Mouse (Mus musculus) frontal cortex, adult (tissue): ENCODE data around the gene Shisa2.

Experiments used
- ATAC-seq: cut with Nextera tagmentation; 2 replicates; pipeline ENCODE4 v1.9.2; 2017; ENCODE audit warnings: mild to moderate bottlenecking, moderate library complexity, mixed read lengths; ENCODE audit not compliant: low TSS enrichment

Gene Shisa2

DNA sequence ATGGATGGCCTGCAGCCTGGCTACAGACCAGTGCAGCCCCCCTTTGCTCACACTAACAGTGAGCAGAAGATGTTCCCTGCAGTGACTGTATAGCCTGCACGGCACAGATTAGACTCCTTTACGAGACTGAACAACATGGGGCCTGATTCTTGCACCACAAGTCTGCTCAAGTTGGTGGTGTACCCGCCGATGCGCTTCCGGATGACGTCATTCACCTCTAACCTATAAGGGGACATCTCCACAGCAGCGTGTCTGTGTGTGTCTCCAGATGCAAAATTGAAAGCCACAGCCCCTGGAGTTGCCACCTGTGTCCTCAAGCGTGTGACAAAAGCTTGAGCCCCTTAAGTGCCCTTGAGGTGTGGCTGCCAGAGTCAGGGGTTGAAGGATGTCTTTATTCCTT, 5.0 kb downstream of the Shisa2 start:
- no peak for ATAC-seq

DNA sequence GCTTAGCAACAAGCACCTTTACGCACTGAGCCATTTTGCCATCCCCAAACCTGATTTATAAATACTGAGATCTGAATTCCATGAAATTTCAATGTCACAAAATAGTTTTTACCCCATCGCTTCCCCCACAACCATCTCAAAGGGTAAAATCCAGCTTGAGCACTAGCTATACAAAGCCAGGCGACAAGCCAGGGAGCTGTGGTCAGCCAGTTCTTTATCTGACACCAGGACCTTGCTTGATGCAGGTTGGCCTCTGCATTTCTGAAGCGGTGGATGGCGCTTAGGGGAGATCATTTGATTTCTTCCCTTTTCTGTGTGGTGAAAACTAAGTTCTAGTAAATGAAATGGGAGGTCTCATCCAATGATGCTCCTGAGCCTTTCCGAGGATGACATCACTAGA, 7.0 kb downstream of the Shisa2 start:
- no peak for ATAC-seq

DNA sequence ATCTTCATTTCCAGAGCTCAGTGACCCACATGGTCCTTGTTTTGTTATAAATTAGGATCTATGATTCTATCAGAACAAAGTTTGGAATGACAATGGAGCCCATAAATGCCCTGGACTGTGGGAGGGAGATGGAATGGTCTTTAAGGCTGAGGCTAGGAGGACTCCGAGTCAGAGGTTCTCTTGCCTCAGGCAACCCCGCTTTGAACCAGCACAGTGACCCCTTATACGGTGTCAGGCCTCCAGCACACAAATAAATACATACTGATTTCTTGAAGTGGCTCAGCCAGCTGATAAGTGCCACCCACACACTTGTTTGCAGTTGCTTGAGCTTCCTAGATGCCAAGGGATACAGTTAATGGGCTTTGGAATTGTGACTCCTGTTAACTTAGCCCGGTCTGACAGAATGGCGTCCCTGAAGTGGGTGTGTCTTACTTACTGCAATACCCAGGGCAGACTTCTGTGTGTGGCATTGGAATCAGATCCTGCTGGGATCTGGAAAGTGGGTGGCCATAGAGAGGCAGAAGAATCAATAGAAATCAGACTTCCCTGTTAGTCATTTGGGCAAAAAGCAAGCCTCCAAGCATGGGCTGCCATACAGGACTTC, 8.3 kb downstream of the Shisa2 start:
- ATAC-seq = no peak

DNA sequence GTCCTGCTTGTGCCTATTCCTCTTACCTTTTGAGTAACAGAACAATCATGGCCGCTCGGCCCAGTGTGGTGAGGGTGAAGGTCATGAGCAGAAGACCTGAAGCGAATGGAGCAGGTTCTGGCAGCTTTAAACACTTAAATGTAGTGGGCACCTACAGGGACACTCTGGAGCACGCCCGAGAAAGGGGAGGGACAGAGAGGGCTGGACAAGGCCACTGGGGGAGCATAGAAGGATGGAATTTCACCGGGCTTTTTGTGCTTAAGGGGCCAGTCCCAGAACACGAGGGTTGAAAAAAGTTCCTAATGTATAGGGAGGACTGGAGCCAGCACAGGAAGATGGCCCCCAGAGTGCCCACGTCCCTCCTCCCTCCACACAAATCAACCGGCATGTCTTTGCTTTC, 8.9 kb downstream of the Shisa2 start:
- no peak for ATAC-seq

DNA sequence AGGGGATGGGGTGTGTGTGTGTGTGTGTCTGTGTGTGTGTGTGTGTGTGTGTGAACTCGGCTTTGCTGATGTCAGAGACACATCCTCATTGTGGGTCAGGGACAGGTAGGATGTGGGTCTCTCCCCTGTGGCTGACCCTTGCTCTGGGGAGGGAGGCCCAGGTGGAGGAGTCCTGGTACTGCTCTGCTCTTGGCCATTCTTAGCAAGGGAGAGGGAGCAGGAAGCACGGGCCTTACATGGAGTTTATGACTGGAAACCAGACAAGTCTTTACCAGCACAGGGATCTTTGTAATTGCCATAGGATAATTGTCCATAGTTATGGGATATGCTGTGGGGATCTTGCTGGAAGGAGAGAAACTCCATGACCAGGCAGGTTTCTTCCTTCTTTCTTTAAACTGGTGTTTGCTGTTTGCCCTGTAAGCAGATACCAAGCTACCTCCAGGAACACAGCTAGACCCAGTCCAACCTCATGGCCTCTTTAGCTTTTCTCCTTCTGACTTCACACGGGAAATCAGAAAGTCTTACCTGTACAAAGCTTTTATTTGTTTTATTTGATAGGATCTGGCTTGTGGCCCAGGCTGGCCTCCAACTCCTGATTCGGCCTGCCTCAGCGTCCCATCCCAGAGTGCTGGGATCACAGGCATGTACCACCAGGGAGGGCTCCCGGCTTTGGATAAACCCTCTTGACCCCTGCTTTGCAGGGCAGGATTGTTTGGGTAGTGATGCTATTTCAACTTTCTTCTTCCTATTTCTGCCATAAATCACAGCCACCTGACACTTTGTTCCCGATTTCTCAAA, 14.0 kb downstream of the Shisa2 start:
- no peak for ATAC-seq

DNA sequence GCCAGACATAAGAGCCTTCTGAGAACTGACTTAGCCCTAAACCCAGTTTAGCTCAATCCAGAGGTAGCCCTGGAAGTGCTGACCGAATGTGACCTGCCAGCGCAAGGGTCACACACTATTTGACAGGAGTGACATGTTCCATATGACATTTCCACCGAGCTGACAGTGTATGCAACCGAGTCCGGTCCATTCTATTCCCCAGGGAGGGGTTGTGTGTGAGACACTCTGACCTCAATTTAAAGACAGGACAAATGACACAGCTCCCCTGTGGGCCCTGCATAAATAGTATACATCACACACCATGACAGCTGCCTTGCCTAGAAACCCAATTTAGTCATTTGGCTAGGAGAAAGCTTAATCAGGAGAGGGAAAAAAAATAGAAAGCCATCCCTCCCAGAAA, 16.7 kb downstream of the Shisa2 start:
- peak; percentile 47; the same call in 1 of the 2 replicates for ATAC-seq

DNA sequence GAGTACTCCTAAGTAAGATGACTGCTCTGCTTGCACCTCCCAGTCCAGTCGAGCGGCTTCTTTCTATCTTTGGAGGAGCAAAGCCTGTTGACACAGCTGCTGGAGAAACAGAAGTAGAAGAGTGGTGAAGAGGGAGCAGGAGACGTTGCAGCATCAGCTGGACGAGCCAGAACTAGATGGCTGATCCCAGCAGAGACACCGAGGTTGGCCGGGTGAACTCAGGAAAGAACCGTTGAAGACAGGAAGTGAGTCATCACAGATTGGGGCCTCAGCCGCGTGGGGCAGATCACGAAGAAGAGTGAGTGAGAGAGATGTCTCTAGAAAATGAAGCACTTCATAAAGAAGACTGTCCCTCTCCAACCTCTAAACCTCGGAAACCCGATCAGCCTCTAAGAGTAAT, 18.5 kb downstream of the Shisa2 start:
- ATAC-seq = no peak

DNA sequence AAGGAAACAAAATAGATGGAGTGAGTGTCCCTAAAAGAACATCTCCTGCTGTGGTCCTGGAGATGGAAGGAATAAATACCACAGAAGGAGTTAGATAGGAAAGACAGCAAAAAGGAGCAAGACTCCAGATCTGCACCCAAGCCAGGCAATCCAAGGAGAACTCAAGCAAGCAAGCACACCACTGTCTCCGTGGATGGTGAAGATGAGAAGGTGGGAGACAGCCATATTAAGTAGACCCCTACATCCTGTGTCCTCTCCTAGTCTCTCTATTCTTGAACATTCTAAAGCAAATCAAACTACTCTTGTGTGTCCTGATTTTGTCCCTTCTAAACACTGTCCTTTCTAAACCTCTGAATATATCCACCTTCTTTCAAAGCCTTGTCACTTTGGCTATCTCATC, 19.1 kb downstream of the Shisa2 start:
- no peak for ATAC-seq

DNA sequence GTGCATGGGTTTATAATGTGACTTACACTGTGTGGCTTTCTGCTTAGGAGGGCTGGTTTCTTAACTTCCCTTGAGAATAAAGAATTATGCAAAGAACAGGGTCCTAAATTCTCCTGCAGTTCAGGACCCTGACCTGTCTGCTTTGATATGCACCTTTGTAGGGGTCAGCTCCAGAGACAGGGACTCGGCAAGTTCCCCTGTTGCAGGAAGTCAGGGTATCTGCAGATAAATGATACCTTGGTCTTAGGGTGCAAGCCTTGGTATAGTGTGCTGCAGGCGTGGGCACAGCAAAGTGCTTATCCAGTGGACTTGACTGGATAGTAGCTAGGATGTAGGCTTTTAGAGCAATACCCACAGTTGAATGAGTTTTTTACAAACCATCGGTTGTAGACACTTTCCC, 19.8 kb downstream of the Shisa2 start:
- no peak for ATAC-seq

DNA sequence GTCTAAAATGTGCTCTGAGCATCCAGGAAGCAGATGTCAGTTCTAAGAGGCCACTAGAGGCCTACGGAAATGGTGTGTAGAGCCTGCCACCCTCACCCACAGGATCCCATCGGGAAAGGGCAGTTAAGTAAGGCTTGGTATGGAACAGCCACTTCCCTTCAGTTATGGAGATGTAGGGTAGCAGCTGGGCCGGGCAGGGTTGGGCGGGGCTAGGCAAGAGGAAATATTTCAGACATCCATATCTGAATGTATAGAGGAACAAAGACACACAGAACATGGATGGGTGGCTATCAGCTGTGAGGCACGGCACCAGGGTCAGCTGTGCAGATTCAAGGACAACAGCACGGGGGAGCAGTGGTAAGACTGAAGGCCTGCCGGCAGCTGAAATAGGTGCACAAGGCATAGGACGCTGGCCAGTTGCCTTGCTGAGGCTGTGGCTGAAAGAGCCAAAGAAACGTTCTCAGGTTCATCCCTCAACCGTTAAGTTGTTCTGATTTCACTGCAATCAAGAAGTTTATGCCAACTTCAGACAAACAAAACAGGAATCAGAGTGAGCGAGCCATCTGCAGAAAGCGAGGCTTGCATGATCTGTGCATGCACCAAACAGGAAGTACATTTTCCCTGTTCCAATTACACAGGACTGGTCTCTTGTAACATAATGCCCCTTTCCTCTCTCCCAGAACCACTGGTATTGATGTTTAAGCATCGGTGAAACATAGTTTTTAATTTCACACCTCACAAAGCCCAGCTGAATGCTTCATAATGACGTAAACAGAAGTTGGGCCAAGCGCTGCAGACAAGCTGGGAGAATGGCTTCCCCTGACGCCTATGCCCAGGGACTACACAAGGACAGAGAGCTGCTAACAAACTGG, 22.0 kb downstream of the Shisa2 start:
- no peak for ATAC-seq

DNA sequence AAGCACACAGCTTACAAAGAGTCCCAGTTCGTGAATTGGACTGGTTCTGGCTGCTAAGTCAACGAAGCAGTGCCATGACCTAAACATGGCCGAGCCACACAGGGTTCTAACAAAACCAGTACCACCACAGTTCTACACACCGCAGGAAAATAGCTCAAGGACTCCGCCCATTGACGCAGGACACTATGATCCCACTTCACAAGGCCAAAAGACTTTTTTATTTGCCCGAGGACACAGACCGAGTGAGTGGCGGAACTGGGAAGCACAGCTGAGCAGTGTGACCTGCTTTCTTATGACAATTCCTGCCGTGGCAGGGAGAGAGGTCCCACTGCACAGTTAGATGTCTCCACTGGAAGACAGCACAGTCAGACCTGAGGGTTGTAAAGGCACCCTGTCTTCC, 23.5 kb downstream of the Shisa2 start:
- no peak for ATAC-seq

DNA sequence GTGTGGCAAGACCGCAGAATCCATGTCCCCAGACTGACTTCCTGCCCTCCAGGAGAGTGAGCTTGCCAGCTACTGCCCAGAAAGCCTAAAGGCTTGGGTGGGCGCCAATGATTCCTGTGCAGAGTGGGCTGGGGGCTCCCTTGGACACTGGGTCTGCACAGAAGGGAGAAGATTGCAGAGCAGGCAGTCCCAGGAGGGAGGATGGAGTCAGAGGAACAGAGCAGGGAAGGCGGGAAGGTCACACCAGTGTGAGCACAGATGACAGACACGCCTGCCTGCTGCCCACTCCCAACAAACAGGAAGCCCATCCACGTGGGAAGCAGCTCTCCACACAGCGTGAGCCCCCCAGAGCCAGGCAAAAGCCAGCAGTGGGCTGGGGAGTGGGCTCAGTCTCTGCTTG, 24.2 kb downstream of the Shisa2 start:
- no peak for ATAC-seq

DNA sequence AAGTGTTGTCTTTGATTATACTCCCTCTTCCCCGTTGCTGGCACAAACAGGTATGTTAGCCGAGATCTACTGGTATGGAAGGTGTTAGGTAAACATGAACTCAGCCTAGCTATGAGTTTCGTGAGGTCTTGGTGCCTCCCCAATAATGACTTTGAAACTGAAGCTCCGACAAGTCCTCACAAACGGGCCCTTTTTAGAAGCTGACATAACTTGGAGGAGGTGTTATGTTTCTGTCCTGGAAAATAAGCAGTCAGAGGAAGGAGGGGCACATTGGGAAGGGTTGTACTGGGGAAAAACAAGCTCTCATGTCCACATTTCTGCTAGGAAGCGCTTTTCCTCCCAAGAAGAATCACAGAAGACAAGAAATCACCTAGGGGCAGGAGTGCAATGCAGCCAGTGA, 31.5 kb downstream of the Shisa2 start:
- peak; percentile 87 for ATAC-seq

DNA sequence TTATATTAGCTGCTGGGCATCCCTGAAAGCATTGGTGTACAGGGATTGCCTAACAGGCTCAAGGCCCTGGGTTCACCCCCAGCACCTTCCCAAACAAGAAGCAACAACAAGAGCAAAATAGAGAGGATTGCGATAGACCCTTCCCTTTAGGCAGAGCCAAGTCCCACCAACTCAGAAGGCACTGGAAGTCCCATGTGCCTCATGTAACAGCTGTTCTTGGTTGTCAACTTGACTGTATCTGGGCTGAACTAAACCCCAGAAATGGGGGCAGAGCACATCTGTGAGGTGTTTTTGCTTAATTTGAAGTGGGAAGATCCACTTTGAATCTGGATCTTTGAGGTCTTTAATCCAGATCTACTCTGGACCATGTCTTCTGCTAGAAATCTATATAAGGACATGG, 32.0 kb downstream of the Shisa2 start:
- ATAC-seq = no peak

DNA sequence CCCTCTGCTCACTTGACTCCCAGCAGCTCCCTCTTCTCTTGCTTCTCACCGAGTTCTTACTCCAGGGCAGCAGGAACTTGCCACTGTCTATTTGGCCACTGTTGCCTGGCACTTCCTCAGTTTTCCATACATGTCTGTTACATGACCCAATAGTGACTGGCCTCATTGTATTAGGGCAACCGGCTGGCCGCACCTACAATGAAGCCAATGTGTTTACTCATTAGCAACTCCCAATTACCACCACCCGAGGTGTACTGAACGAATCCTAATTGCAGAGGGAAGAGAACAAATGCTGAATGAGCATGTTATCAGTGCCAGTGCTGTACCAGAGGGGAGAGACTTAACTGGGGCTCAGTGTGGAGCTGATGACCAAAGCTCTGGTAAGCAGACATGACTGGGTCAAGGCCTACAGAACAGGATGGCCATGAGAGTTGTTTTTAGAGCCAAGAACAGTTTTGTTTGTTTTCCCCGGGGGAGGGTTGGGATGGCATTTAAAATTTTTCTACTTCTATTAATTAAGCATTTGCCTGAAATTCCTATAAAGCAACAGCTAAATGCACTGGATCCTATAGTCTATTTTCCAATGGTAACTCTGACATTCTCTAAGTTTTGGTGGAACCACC, 47.9 kb downstream of the Shisa2 start:
- no peak for ATAC-seq

DNA sequence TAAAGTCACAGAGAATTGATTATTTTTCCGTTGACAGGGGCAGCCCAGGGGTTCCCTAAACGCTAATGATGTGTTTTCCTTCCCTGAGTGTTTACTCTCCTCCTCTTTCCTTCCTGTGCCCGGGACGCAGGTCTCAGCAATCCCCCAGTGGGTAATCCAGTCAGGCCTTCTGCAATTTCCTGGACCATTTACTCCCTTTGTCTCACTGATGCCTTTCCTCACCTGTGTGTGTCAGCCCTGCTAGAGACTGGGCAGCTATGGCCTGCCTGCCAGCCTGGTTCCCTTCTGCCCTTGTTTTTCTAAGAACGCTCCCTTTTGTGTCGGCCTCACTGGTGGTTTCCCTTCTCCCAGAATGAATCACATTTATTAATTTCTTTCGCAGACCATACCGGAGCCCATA, 49.4 kb downstream of the Shisa2 start:
- no peak for ATAC-seq

DNA sequence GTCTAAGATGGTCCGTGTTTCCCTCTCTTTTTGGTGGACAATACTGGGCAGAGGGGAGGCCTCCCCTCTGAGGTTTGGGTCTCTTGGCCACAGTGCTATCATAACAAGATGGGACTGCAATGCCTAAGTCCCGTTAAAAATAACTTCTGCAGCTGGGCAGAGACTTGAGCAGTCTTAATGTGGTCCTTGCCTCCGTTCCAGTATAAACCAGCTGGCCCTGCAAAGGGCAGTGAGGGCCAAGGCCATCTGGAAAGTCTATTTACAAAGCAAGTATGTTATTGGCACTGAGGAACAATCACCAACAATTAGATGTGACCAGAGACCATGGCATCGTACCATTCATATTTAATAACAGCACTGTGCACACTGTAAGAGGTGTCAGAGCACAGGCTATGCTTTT, 50.2 kb downstream of the Shisa2 start:
- ATAC-seq = no peak

DNA sequence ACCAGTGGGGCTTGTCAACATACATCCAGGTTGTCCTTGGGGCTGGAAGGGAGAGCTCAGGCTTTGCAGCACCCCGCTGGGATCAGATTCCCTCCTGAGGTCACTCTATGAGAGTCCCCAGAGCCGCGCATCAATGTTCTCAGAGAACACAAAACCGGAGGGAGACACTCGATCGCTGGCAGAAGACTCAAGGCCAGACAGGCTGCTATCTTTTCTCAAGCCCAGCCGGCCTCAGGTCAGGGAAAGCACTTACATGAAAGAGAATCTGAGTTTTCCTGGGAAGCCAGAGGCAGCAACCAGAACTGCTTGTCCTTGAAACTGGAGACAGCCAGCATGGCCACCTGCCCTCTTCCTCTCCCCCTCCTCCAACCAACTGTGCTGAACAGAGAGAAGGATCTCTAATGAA, 52.5 kb downstream of the Shisa2 start:
- no peak for ATAC-seq
